Mouse (Mus musculus) liver, embryonic 13.5 days (tissue): ENCODE measurements around the gene Slc22a3. TPM values are rescaled to one million over a fixed set of nuclear protein-coding genes. Genes with fewer than 3 reads are reported as not detected.
A peak's percentile ranks its signal among the peaks of the same experiment; 100 is the strongest.

Experiments used
- ATAC-seq: fragments of 200-750 bp; cut with Nextera tagmentation; 2 replicates; pipeline ENCODE4 v1.8.0; 2017; ENCODE audit warnings: low read depth, mild to moderate bottlenecking, moderate number of reproducible peaks, moderate library complexity
- DNase-seq: peaks from one replicate; pipeline ENCODE4 v3.0.0; 2022
- H3K27ac ChIP-seq: fragments of 300-500 bp; sonication (generic); 2 replicates; pipeline ENCODE4 v1.5.1; 2015; ENCODE audit warnings: moderate library complexity, mild to moderate bottlenecking, inconsistent platforms
- H3K27me3 ChIP-seq: fragments of 300-500 bp; sonication (generic); 2 replicates; pipeline ENCODE4 v1.6.1; 2015; ENCODE audit warnings: mild to moderate bottlenecking, inconsistent platforms
- H3K36me3 ChIP-seq: fragments of 300-500 bp; sonication (generic); 2 replicates; pipeline ENCODE4 v1.6.1; 2015; ENCODE audit warnings: mild to moderate bottlenecking, inconsistent platforms
- H3K4me1 ChIP-seq: fragments of 300-500 bp; sonication (generic); replicated peaks from 2 replicates; pipeline ENCODE4 v1.6.1; 2015; ENCODE audit warnings: inconsistent platforms
- H3K4me2 ChIP-seq: fragments of 300-500 bp; sonication (generic); 2 replicates; pipeline ENCODE4 v1.6.1; 2015; ENCODE audit warnings: inconsistent platforms, mild to moderate bottlenecking, moderate library complexity
- H3K4me3 ChIP-seq: fragments of 300-500 bp; sonication (generic); replicated peaks from 2 replicates; pipeline ENCODE4 v1.5.1; 2015; ENCODE audit warnings: mild to moderate bottlenecking, inconsistent platforms
- H3K9ac ChIP-seq: fragments of 300-500 bp; sonication (generic); 2 replicates; pipeline ENCODE4 v1.6.1; 2015; ENCODE audit warnings: mild to moderate bottlenecking, inconsistent platforms
- H3K9me3 ChIP-seq: fragments of 300-500 bp; sonication (generic); replicated peaks from 2 replicates; pipeline ENCODE4 v1.6.1; 2016; ENCODE audit warnings: inconsistent platforms
- WGBS: fragments of 180-500 bp; shearing (Covaris S2); methylation state at CpG from one replicate; pipeline ENCODE4 v1.1.7; 2015; ENCODE audit not compliant: insufficient replicate concordance; 5-methylcytosine and 5-hydroxymethylcytosine counted together
- polyA plus RNA-seq: library from polyadenylated mRNA; unstranded; fragments of >200 nt; fragmentation: Nextera tagmentation; extraction: Ambion mirVana; gene quantifications from 2 replicates; pipeline ENCODE4 v1.2.1, GENCODE M21; 2015

The Slc22a3 gene
- polyA plus RNA-seq, 1 experiment from 2014 or later: 1.5 TPM

GRCm38 (mm10) chr17:12466501-12467000 is 41.0 kb downstream of the Slc22a3 start:
- H3K36me3 ChIP-seq: no peaks in the 10 kb centered on the region
- H3K4me3 ChIP-seq: no peak overlapping the region
- H3K4me1 ChIP-seq: no peaks in the 10 kb centered on the region; the same call in 1 of the 2 replicates
- DNase-seq: no peak
- no peak for ATAC-seq
- WGBS: 63% methylated on average over 4 of the region's 4 CpGs
- no peak overlapping the region for H3K9ac ChIP-seq
- no peak overlapping the region for H3K27ac ChIP-seq
- no peaks in the 10 kb centered on the region for H3K27me3 ChIP-seq
- no peaks in the 10 kb centered on the region for H3K9me3 ChIP-seq
- no peak overlapping the region for H3K4me2 ChIP-seq

- Histone ChIP-seq H3K36me3 (no peaks in the 10 kb centered on the region), H3K9ac (no peak overlapping the region), H3K4me2 (no peak overlapping the region), H3K27ac (no peak overlapping the region), H3K27me3 (no peaks in the 10 kb centered on the region), H3K9me3 (no peaks in the 10 kb centered on the region), H3K4me3 (no peak overlapping the region), H3K4me1 (no peaks in the 10 kb centered on the region)
- ATAC-seq (no peak), DNase-seq (no peak)
Measured at GRCm38 (mm10) chr17:12461168-12461567, 46.3 kb downstream of the Slc22a3 start.

GRCm38 (mm10) chr17:12455143-12455790 is 52.2 kb downstream of the Slc22a3 start:
- Histone ChIP-seq H3K9ac (no peak overlapping the region), H3K4me3 (no peak overlapping the region), H3K27me3 (no peaks in the 10 kb centered on the region), H3K36me3 (no peaks in the 10 kb centered on the region), H3K4me1 (no peaks in the 10 kb centered on the region), H3K4me2 (no peak overlapping the region), H3K27ac (no peak overlapping the region), H3K9me3 (no peaks in the 10 kb centered on the region)
- WGBS: 62% methylated on average over 5 of the region's 5 CpGs
- DNase-seq: peak; percentile 4
- no peak for ATAC-seq

- Histone ChIP-seq H3K27me3 (no peaks in the 10 kb centered on the region), H3K4me2 (no peak overlapping the region), H3K9ac (no peak overlapping the region), H3K4me1 (no peaks in the 10 kb centered on the region), H3K36me3 (no peaks in the 10 kb centered on the region), H3K9me3 (no peaks in the 10 kb centered on the region), H3K27ac (no peak overlapping the region), H3K4me3 (no peak overlapping the region)
- WGBS: 74% methylated on average over 6 of the region's 6 CpGs
- DNase-seq (no peak), ATAC-seq (no peak)
Measured at GRCm38 (mm10) chr17:12453691-12454090, 53.8 kb downstream of the Slc22a3 start.

- no peaks in the 10 kb centered on the region for H3K36me3 ChIP-seq
- DNase-seq (no peak), ATAC-seq (no peak)
- H3K4me2 ChIP-seq: no peak overlapping the region
- no peak overlapping the region for H3K9ac ChIP-seq
- H3K4me3 ChIP-seq: no peak overlapping the region
- no peaks in the 10 kb centered on the region for H3K27me3 ChIP-seq
- H3K27ac ChIP-seq: no peak overlapping the region
- WGBS: 70% methylated on average over 11 of the region's 11 CpGs
- H3K4me1 ChIP-seq: no peaks in the 10 kb centered on the region
- H3K9me3 ChIP-seq: no peaks in the 10 kb centered on the region
Measured at GRCm38 (mm10) chr17:12452862-12453531, 54.5 kb downstream of the Slc22a3 start.

GRCm38 (mm10) chr17:12451234-12451633 is 56.3 kb downstream of the Slc22a3 start:
- Histone ChIP-seq H3K27ac (no peak overlapping the region), H3K36me3 (no peaks in the 10 kb centered on the region), H3K9ac (no peak overlapping the region), H3K9me3 (no peaks in the 10 kb centered on the region), H3K4me3 (no peak overlapping the region), H3K4me2 (no peak overlapping the region), H3K27me3 (no peaks in the 10 kb centered on the region), H3K4me1 (no peaks in the 10 kb centered on the region)
- ATAC-seq (no peak), DNase-seq (no peak)
- 75% methylated on average over 4 of the region's 4 CpGs for WGBS

GRCm38 (mm10) chr17:12444561-12444960 is 62.9 kb downstream of the Slc22a3 start:
- DNase-seq (no peak), ATAC-seq (no peak)
- H3K4me2 ChIP-seq: no peak overlapping the region
- H3K9me3 ChIP-seq: no peaks in the 10 kb centered on the region
- H3K36me3 ChIP-seq: no peaks in the 10 kb centered on the region
- H3K27ac ChIP-seq: no peak overlapping the region
- no peak overlapping the region for H3K9ac ChIP-seq
- H3K4me3 ChIP-seq: no peak overlapping the region
- no peaks in the 10 kb centered on the region for H3K4me1 ChIP-seq
- 61% methylated on average over 2 of the region's 2 CpGs for WGBS
- H3K27me3 ChIP-seq: no peaks in the 10 kb centered on the region

GRCm38 (mm10) chr17:12437771-12438170 is 69.7 kb downstream of the Slc22a3 start:
- WGBS: 82% methylated on average over 10 of the region's 10 CpGs
- no peak overlapping the region for H3K4me3 ChIP-seq
- H3K27ac ChIP-seq: no peak overlapping the region
- DNase-seq (no peak), ATAC-seq (no peak)
- H3K4me1 ChIP-seq: no peaks in the 10 kb centered on the region
- H3K36me3 ChIP-seq: no peaks in the 10 kb centered on the region
- H3K9ac ChIP-seq: no peak overlapping the region
- no peaks in the 10 kb centered on the region for H3K9me3 ChIP-seq
- no peak overlapping the region for H3K4me2 ChIP-seq
- no peaks in the 10 kb centered on the region for H3K27me3 ChIP-seq

GRCm38 (mm10) chr17:12431707-12432106 is 75.8 kb downstream of the Slc22a3 start:
- no peak overlapping the region for H3K9ac ChIP-seq
- 56% methylated on average over 5 of the region's 5 CpGs for WGBS
- DNase-seq (no peak), ATAC-seq (no peak)
- no peak overlapping the region for H3K4me3 ChIP-seq
- peaks cover 12% of the 10 kb centered on the region for H3K4me1 ChIP-seq
- H3K4me2 ChIP-seq: no peak overlapping the region
- no peak overlapping the region for H3K27ac ChIP-seq
- H3K27me3 ChIP-seq: no peaks in the 10 kb centered on the region
- H3K9me3 ChIP-seq: no peaks in the 10 kb centered on the region
- no peaks in the 10 kb centered on the region for H3K36me3 ChIP-seq

- DNase-seq (no peak), ATAC-seq (no peak)
Measured at GRCm38 (mm10) chr17:12428369-12428768, 79.1 kb downstream of the Slc22a3 start.

GRCm38 (mm10) chr17:12427156-12427555 is 80.3 kb downstream of the Slc22a3 start:
- Histone ChIP-seq H3K4me2 (no peak overlapping the region), H3K9me3 (no peaks in the 10 kb centered on the region), H3K4me1 (peaks cover 14% of the 10 kb centered on the region), H3K4me3 (no peak overlapping the region), H3K36me3 (no peaks in the 10 kb centered on the region), H3K9ac (no peak overlapping the region), H3K27ac (no peak overlapping the region), H3K27me3 (no peaks in the 10 kb centered on the region)
- 8% methylated on average over 3 of the region's 3 CpGs for WGBS
- ATAC-seq (peak; percentile 91), DNase-seq (peak; percentile 36)

More at GRCm38 (mm10) chr17:12428369-12428768, 79.1 kb downstream of the Slc22a3 start:
- no peaks in the 10 kb centered on the region for H3K36me3 ChIP-seq
- H3K27ac ChIP-seq: no peak overlapping the region
- H3K9ac ChIP-seq: no peak overlapping the region
- H3K9me3 ChIP-seq: no peaks in the 10 kb centered on the region
- H3K27me3 ChIP-seq: no peaks in the 10 kb centered on the region
- peaks cover 14% of the 10 kb centered on the region for H3K4me1 ChIP-seq
- H3K4me2 ChIP-seq: no peak overlapping the region
- no peak overlapping the region for H3K4me3 ChIP-seq

- H3K4me3 ChIP-seq: no peak overlapping the region
- ATAC-seq (no peak), DNase-seq (no peak)
- H3K4me1 ChIP-seq: peaks cover 6% of the 10 kb centered on the region
- no peak overlapping the region for H3K27ac ChIP-seq
- H3K9ac ChIP-seq: no peak overlapping the region
- H3K36me3 ChIP-seq: peaks cover 8% of the 10 kb centered on the region; the same call in 1 of the 2 replicates
- no peaks in the 10 kb centered on the region for H3K27me3 ChIP-seq
- no peaks in the 10 kb centered on the region for H3K9me3 ChIP-seq
- WGBS: 75% methylated on average over 1 of the region's 1 CpGs
- H3K4me2 ChIP-seq: no peak overlapping the region
Measured at GRCm38 (mm10) chr17:12422143-12422542, 85.4 kb downstream of the Slc22a3 start.
